Mouse (Mus musculus): ENCODE results near the gene St8sia1.

Gene St8sia1

DNA sequence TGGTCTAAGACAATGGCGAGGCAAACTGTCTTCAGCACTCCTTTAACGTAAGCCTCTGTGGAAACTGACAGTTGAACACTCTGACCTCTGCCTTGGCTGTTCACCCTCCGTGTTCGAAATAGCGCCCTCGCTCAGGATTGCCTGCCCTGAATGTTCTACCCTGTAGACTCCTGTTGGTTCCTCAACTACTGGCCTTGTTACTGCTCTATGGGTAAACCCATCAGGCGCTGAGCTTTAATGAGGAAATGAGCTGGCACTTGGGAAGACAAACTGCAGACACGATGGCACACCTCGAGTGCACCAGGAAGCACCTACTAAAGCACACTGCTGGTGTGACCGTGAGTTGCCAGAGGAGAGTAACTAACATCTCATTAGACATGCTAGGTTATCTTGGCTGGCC is 49.6 kb downstream of the St8sia1 start:
- in situ Hi-C loops (cut with MboI, MseI): loop anchor here (5.0 to 25.0 kb wide), 4 partner anchors 37 to 1998 kb away; partner anchors contain the start of gene St8sia1 (in 1 of the 2)

DNA sequence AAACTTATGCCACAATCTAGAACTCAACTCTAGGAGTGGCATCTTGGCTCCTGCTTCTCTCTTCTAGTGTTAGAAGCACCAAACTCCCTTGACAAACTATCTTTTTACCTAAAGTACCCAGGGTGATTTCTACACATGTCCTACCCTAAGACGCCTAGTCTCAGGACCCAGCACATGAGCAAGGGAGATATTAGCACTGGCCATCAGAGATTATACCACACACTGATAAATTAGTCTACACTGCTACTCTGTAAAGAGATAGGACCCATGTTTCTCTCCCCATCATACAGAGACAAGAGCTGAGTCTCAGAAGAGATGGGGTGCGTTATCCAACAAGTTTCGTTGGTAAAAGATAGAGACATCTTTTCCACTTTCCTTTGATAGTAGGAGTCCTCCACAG is 53.0 kb downstream of the St8sia1 start:
- in situ Hi-C loops (cut with MboI, MseI): loop anchor here (5.0 to 25.0 kb wide), 2 partner anchors 34 to 2001 kb away; no protein-coding TSS in a partner anchor

DNA sequence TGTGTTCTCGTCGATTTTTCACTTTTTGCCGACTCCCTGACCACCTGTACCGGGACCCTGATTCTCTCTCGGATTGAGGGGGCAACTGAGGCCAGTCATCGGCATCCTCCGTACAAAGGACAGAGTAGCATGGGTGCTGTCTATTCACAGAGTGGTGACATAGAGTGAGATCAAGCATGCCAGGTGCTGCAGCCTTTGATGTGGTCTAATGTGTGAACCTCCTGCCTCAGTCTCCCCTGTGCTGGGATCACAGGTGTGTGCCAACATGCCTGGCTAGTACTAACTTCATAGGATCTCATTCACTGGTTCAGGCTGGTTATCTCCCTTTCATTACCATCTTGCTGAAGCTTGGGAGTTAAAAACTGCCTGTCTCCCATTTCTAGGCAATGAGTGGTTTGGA is 53.5 kb downstream of the St8sia1 start:
- in situ Hi-C loops (cut with MboI, MseI): loop anchor here (5.0 to 25.0 kb wide), 2 partner anchors 33 to 2002 kb away; no protein-coding TSS in a partner anchor

DNA sequence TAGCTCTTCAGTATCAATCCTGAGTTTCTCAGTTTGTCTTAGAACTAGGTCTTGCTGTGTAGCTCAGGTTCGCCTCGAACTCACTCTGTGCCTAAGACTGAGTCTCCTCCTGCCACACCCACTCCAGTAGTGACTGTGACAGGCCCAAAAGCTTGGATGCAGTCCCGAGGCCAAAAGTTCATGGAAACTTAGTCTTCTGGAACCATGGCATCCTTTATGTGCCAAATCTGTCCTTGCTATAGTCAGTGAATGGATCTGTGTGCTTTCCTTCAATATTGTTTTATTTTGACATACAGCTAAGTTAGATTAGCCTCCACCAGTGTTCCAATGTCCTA is 54.5 kb downstream of the St8sia1 start:
- in situ Hi-C loops (cut with MboI, MseI): loop anchor here (5.0 to 25.0 kb wide), 2 partner anchors 32 to 2003 kb away; no protein-coding TSS in a partner anchor

DNA sequence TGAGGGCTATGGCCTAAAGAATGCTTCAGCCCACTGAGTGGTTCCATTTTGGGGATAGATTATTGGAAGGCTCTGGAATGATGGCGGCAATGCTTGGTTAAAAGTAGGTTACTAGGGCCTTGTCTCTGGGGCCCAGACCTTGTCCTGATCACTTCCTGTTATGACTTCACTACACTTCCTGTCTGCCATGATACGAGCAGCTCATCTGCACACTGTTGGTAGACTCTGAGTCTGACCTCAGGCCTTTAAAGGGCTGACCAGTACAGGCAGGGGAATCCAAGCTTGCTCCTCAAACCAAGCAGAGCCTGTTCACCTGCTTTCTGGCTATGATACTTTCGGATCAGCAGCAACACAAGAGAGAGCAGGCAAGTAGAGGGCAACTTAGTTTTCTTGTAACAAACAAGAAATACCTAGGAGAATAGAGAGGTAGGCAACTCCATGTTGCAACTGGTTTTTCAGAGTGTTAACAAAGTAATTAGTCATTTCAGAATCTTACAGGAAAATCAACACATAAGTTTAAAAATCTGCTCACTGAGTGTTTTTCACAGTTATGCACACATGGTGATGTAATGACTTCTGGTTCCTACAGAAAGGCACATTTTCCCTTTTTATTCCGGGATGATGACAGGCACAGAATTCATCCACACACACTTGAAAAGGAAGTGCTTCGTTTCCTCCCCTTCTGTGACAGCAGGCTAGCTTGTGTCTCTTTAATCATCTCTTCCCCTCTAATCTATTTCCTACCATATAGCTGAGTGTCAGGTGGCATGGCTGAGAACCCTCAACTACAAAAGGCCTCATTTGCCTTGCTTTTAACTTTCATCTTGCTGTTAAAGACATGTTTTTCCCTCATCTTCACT is 55.1 kb downstream of the St8sia1 start:
- in situ Hi-C loops (cut with MboI, MseI): loop anchor here in 1 of 2 experiments (25.0 kb wide), 1 partner anchor 2003 kb away; no protein-coding TSS in a partner anchor

DNA sequence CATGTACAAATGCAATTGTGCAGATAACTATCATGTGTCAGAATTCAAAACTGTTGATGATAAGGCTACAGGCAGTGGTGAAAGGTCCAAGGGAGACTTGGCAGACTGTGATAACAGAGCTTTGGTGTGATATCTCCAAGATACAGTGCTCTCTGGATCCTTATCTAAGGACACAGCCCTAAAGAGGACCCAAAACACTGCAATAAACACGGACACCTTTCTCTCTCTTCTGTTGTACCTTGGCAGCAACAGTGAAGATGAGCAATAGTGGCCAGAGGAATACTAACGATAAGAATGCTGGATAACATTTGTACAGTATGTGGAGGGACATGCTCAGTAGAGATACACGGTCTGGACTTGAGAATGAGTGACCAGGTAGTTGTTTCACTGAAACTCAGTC is 55.8 kb downstream of the St8sia1 start:
- in situ Hi-C loops (cut with MboI, MseI): loop anchor here in 1 of 2 experiments (25.0 kb wide), 1 partner anchor 2004 kb away; no protein-coding TSS in a partner anchor

DNA sequence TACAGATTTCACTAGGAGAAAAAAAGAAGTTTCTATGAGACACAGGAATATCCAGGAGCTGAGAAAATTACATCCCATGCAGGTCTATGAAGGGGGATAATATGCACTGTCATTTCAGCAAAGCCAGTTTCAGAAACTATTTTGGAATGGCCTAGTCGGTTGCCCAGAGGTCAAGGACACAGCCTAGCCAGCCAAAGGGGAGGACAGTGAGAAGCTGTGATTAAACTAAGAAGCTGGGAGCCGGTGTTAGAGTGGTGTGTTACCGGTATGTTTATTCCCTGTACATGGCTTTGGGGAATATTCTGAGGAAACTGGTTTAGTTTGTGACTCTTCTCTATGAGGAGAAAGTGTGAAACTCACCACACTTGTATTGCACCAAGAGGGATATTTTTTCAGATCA is 68.9 kb downstream of the St8sia1 start:
- in situ Hi-C loops (cut with MboI, MseI): no loop called here

DNA sequence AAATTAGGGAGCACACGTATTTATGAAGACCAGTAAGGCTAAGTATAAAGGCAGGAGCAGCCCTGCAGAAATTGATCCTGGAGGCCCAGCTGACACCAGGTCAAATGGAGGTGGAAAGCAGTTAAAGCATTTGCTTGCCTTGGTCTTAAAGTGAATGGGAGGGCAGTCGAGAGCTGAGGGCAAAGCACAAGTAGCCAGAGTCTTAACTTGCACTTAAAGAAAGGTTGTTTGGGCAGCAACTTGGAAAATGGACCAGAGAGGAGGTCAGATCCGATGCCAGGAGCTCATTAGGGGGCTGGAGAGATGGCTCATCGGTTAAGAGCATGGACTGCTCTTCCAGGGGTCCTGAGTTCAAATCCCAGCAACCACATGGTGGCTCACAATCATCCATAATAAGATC is 70.5 kb downstream of the St8sia1 start:
- in situ Hi-C loops (cut with MboI, MseI): no loop called here

DNA sequence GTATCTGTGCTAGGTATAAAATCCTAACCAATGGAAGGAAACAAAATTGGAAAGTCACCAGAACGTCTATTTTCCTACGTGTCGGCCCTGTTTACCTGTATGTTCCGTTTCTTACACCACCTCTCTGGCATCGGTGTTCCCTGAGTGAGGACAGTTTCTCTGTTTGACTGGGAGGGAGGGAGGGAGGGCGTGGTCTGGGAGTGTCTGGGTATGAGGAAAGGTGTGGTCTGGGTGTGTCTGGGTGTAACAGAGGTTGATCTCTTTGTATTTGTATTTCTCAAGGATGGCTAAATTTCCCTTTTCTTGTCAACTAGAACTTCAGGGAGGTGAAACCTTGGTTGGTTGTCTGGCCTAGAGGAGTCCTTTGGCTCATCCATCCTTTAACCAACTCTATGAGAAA is 73.9 kb downstream of the St8sia1 start:
- in situ Hi-C loops (cut with MboI, MseI): no loop called here

DNA sequence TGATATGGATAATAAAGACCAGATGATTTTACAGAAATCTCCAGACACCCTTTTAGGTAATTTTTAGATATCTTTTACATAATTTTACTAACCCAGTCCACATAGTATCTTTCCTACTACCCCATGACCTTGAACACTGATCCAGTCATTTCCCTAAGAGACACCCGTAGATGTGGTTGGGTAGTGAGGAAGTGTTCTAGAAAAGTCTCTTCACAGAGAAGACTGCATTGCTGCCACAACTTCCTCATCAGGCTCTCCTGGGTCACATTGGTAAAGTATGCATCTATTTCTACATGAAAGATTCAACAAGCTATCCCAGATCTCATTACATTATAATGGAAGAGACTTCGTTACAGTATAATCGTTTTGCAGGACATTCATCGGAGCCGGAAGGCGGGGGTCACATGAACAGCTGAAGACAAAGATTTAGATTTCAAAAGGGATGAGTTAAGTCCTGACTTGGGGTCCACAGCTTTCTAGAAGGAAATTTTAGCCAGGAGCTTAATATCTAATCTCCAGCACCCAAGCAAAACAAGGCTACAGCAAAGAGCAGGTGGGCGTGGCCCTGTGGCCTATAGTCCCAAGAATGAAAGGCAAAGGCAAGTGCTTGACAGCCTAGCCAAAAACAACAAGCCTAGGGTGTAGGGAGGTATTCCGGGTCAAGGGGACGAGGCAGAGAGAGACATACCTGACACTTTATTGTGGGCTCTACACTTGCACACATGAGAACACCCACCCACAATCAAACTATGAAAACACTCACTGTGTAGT is 75.1 kb downstream of the St8sia1 start:
- in situ Hi-C loops (cut with MboI, MseI): no loop called here

DNA sequence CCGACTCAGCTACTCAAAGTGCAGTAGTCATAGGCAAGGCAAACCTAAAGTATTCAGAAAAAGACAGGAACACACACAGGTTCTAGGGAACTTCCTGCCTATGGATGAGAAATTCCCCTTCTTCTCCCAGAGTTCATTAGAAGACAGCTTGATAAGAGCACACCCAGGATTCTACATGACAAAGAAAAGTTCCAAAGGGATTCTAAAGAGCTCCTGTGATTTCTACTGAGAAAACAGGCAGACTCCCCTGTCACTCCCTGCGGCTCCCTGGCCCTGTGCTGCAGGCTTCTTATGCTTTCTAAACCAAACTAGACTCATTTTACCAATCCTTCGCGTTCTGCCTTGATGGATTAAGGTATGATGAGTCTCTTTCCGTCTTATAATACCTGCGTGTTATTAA is 75.9 kb downstream of the St8sia1 start:
- in situ Hi-C loops (cut with MboI, MseI): no loop called here

DNA sequence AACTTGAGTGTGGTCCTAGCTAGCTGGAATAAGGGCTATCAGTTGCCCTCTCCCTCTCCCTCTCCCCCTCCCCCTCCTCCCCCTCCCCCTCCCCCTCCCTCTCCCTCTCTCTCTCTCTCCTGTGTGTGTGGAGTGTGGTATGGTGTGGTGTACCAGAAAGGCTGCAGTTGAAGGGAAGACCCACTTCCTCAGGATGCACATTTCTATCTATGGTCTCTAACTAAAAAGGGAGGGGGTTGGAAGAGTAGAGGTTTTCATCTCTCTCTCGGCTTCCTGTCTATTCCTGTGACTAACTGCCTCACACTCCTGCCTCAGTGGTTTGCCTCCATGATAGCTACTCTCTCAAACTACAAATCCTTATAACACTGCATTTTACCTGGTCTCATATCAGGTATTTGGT is 76.9 kb downstream of the St8sia1 start:
- in situ Hi-C loops (cut with MboI, MseI): no loop called here

DNA sequence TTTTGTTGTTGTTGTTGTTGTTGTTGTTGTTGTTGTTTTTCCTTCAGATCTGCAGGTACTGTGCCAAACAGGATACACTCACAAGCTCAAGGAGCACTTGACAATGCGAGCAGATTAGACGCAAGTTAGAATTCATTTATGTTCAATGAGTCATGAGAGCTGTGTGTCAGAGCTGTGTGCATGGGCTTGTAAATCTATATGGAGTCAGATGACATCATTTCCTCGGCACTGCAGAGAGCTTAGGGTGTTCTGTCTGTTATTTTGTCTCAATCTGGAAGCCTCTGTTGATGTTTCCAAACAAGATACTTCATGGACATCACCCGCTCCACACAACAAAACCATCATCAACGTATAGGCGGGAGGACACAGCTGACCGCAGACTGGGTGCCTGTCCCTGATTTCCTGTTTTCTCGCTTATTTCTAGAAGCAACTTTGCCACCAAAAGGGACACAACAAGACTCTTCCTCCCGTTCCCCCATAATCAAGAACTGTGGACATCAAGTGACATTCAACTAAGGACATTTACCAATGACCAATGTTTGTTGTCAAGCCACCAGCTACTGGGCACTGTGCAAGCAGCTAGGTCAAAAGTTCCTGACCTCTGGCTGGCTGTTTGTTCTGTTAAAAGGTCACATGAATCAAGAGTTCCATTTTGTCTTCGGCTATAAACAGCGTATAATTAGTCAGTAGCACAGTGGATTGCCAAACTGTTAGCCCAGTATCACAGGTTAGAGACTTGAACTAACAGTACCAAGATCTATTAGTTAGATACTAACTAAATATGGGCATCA is 78.7 kb downstream of the St8sia1 start:
- in situ Hi-C loops (cut with MboI, MseI): no loop called here

DNA sequence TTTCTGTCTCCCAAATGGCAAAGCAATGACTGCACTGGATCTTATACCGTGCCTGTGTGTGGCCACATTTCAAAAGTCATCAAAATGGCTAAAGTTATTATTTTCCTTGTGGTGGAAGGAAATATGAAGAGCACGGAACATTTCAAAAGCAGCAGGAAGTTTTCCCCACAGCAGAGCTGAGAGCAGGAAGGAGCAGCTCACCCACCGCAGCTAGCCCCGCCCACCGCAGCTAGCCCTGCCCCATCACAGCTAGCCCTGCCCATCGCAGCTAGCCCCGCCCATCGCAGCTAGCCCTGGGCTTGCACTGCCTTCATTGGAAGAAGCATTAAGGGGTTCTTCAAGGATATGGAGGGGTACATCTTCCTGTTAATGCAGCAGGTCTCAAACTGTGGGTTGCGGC is 80.1 kb downstream of the St8sia1 start:
- in situ Hi-C loops (cut with MboI, MseI): no loop called here

DNA sequence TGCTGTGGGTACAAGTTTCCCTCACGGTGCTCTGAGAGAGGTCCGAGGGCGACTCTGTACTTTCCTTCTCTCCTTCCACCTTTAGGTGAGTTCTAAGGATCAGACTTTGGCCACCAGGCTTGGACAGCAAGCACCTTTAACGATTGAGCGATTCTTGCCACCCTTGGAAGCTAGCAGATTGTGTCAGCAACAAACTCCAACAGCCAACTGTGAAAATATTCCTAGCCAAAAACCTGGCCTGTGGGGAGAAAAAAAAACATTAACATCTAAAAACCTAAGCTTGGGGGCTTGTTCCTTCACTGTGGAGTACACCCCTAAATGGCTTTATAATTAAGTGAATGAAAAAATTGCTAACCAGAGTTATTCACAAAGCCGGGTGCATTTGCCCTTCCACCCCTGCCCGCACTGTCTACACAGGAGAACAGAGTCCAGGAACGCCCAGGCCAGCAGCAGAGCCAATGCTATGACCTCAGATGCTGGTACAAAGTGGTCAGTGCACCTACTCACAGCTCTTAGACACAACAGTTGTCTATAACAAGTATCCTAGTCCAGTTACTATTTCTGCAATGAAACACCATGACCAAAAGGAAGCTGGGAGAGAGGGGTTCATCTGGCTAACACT is 83.3 kb downstream of the St8sia1 start:
- in situ Hi-C loops (cut with MboI, MseI): no loop called here

DNA sequence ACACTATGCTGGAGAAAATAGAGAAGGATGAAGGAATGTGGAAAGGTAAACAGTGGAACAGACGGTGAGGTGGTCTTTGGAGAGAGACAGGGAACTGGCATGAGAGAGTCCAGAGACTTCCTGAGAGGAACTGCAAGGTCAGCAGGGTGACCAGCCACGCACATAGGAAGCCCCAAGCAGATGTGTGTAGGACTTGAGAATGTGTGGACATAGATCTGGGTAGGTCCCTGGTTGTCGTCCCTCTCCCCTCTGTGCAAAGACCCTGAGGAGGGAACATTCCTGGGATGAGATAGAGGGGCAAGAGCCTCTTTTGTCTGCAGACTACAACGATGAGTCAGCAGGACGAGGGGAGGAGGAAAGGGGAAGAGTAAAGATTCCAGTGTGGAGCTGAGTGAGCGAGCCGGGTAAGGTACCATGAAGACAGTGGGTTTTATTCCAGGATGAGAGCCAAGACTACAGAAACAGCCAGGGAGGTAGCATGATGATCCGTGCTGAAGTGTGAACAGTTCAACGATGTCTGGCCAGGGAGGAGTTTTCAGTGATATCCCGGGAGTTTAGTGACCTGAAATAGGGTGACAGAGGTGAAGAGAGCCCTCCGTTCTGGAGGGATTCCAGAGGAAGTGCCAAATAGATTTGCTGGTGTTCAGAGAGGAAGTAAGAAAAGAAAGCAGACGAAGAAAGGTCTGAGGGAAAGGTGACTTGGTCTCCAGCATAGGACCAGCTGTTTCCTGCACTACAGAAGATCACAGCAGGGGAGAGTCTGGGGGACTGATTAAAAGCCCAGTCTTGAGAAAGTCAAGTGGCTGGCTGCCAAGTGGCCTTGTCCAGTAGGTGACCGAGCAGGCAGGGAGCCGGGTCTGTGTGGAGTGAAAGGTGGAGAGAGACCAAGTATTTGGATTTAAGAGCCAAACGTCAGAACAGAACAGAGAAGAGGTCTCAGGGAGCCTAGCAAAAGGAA is 85.2 kb downstream of the St8sia1 start:
- in situ Hi-C loops (cut with MboI, MseI): loop anchor here in 1 of 2 experiments (5.0 kb wide), 1 partner anchor 33 kb away; no protein-coding TSS in a partner anchor

DNA sequence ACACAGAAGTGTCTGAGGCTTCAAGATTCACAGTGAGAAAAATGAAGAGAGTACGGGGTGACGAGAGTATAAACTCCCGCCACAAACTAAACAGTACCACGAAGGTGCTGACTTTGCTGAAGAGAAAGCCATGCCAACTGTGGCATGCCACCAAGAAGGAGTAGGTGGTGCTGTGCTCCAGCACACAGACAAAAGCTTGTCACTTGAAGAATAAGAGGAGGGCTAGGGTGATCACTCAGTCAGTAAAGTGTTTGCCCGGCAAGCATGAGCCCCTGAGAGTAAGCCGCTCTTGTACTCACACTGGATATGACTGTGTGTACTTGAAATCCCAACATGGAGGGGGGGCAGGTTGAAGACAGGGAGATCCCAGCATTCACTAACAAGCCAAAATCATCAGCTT is 87.0 kb downstream of the St8sia1 start:
- in situ Hi-C loops (cut with MboI, MseI): loop anchor here in 1 of 2 experiments (5.0 kb wide), 1 partner anchor 35 kb away; no protein-coding TSS in a partner anchor

DNA sequence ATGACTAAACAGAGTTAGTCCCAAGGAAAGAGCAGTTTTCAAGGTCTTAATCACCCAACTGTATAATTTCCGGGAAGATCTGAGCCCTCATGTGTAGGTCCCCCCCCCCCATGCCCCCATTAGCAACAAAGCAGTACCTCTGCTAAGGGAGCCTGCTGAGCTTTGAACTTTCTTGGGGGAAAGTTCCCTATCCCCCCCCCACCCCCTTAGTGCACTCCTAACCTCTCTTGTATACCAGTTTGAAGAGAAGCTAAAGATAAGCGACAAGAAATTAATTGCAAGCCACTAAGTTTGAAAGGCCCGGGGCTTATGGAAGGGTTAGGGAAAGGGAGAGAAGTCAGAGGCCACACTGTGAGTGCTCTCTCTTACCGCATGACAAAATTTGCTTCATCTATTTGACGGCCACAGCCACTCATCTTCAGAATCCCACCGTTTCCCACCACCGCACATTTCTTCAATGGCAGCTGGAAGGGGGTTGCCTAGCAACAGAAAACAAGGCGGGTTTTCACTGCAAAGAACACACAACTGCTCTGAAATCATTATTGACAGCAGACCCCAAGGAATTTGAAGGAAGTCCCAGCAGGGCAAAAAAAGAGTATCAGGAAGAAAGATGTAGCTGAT is 87.9 kb downstream of the St8sia1 start:
- in situ Hi-C loops (cut with MboI, MseI): loop anchor here in 1 of 2 experiments (5.0 kb wide), 1 partner anchor 36 kb away; no protein-coding TSS in a partner anchor

All from T-helper 17 cell (primary cell).